Mouse (Mus musculus): ENCODE results near the gene Lif. TPM values are rescaled to one million over a fixed set of nuclear protein-coding genes. Genes with fewer than 3 reads are reported as not detected.

Gene Lif
- polyA plus RNA-seq, 1 experiment from 2014 or later = 0.65 TPM

GRCm38 (mm10) chr11:4219908-4220307 is 37.4 kb upstream of the Lif start:
- H3K9ac ChIP-seq = no peak overlapping the region
- ATAC-seq (ENCODE audit: insufficient read depth, low FRiP score, low read depth) = no peak
- 62% methylated on average over 9 of the region's 9 CpGs for WGBS
- peaks cover 3% of the 10 kb centered on the region for H3K36me3 ChIP-seq
- no peak overlapping the region for H3K4me2 ChIP-seq
- peaks cover 29% of the 10 kb centered on the region for H3K4me1 ChIP-seq
- H3K27me3 ChIP-seq (replicated peaks) = no peaks in the 10 kb centered on the region
- H3K4me3 ChIP-seq (replicated peaks) = no peak overlapping the region
- no peaks in the 10 kb centered on the region for H3K9me3 ChIP-seq
- H3K27ac ChIP-seq = no peak overlapping the region

GRCm38 (mm10) chr11:4220443-4221400 is 36.6 kb upstream of the Lif start:
- H3K36me3 ChIP-seq = no peaks in the 10 kb centered on the region
- peaks cover 29% of the 10 kb centered on the region for H3K4me1 ChIP-seq
- H3K9me3 ChIP-seq = no peaks in the 10 kb centered on the region
- no peak for ATAC-seq (ENCODE audit: insufficient read depth, low FRiP score, low read depth)
- no peak overlapping the region for H3K9ac ChIP-seq
- WGBS = 56% methylated on average over 28 of the region's 28 CpGs
- no peak overlapping the region for H3K4me2 ChIP-seq
- H3K27ac ChIP-seq = no peak overlapping the region
- H3K4me3 ChIP-seq (replicated peaks) = no peak overlapping the region
- no peaks in the 10 kb centered on the region for H3K27me3 ChIP-seq (replicated peaks)

- Histone ChIP-seq H3K36me3 (no peaks in the 10 kb centered on the region), H3K4me1 (peaks cover 29% of the 10 kb centered on the region), H3K9me3 (no peaks in the 10 kb centered on the region), H3K27me3 (replicated peaks) (no peaks in the 10 kb centered on the region), H3K4me3 (replicated peaks) (no peak overlapping the region), H3K27ac (no peak overlapping the region), H3K9ac (no peak overlapping the region), H3K4me2 (no peak overlapping the region)
- 66% methylated on average over 17 of the region's 17 CpGs for WGBS
- no peak for ATAC-seq (ENCODE audit: insufficient read depth, low FRiP score, low read depth)
Observed at GRCm38 (mm10) chr11:4222046-4222950, 35.1 kb upstream of the Lif start.

- Histone ChIP-seq H3K36me3 (no peaks in the 10 kb centered on the region), H3K4me3 (replicated peaks) (no peak overlapping the region; the same call in 1 of the 2 replicates), H3K9ac (no peak overlapping the region), H3K9me3 (no peaks in the 10 kb centered on the region), H3K27ac (no peak overlapping the region), H3K4me2 (peak overlapping the region; percentile 9; the same call in 1 of the 2 replicates), H3K4me1 (peaks cover 17% of the 10 kb centered on the region), H3K27me3 (replicated peaks) (no peaks in the 10 kb centered on the region)
- WGBS = 35% methylated on average over 6 of the region's 7 CpGs
- peak; percentile 81 for ATAC-seq (ENCODE audit: insufficient read depth, low FRiP score, low read depth)
Observed at GRCm38 (mm10) chr11:4223393-4224188, 33.8 kb upstream of the Lif start.

- Histone ChIP-seq H3K9ac (no peak overlapping the region), H3K36me3 (no peaks in the 10 kb centered on the region), H3K9me3 (no peaks in the 10 kb centered on the region), H3K27me3 (replicated peaks) (no peaks in the 10 kb centered on the region), H3K4me1 (peaks cover 11% of the 10 kb centered on the region), H3K27ac (no peak overlapping the region), H3K4me2 (no peak overlapping the region), H3K4me3 (replicated peaks) (no peak overlapping the region)
- no peak for ATAC-seq (ENCODE audit: insufficient read depth, low FRiP score, low read depth)
- 52% methylated on average over 2 of the region's 2 CpGs for WGBS
Observed at GRCm38 (mm10) chr11:4224223-4224622, 33.1 kb upstream of the Lif start.

GRCm38 (mm10) chr11:4226569-4227325 is 30.6 kb upstream of the Lif start:
- Histone ChIP-seq H3K4me2 (no peak overlapping the region), H3K4me1 (0 out of 2 replicates have a peak, but pooled peaks cover 2% of the 10 kb centered on the region), H3K4me3 (replicated peaks) (no peak overlapping the region), H3K9me3 (no peaks in the 10 kb centered on the region), H3K27ac (no peak overlapping the region), H3K27me3 (replicated peaks) (no peaks in the 10 kb centered on the region), H3K36me3 (no peaks in the 10 kb centered on the region), H3K9ac (no peak overlapping the region)
- 81% methylated on average over 5 of the region's 5 CpGs for WGBS
- ATAC-seq (ENCODE audit: insufficient read depth, low FRiP score, low read depth) = no peak

- no peaks in the 10 kb centered on the region for H3K27me3 ChIP-seq (replicated peaks)
- WGBS = 46% methylated on average over 8 of the region's 8 CpGs
- no peak for ATAC-seq (ENCODE audit: insufficient read depth, low FRiP score, low read depth)
- H3K36me3 ChIP-seq = no peaks in the 10 kb centered on the region
- no peak overlapping the region for H3K27ac ChIP-seq
- H3K4me2 ChIP-seq = no peak overlapping the region
- no peak overlapping the region for H3K9ac ChIP-seq
- H3K4me1 ChIP-seq = no peaks in the 10 kb centered on the region
- H3K9me3 ChIP-seq = no peaks in the 10 kb centered on the region
- H3K4me3 ChIP-seq (replicated peaks) = no peak overlapping the region
Observed at GRCm38 (mm10) chr11:4228463-4228862, 28.9 kb upstream of the Lif start.

- H3K27ac ChIP-seq = no peak overlapping the region
Observed at GRCm38 (mm10) chr11:4229841-4230240, 27.5 kb upstream of the Lif start.

GRCm38 (mm10) chr11:4231435-4231834 is 25.9 kb upstream of the Lif start:
- no peaks in the 10 kb centered on the region for H3K27me3 ChIP-seq (replicated peaks)
- H3K36me3 ChIP-seq = no peaks in the 10 kb centered on the region
- no peak overlapping the region for H3K4me3 ChIP-seq (replicated peaks)
- no peak overlapping the region for H3K27ac ChIP-seq
- WGBS = 90% methylated on average over 2 of the region's 2 CpGs
- H3K4me2 ChIP-seq = no peak overlapping the region
- no peaks in the 10 kb centered on the region for H3K9me3 ChIP-seq
- no peak overlapping the region for H3K9ac ChIP-seq
- no peaks in the 10 kb centered on the region for H3K4me1 ChIP-seq
- ATAC-seq (ENCODE audit: insufficient read depth, low FRiP score, low read depth) = no peak

More at GRCm38 (mm10) chr11:4229841-4230240, 27.5 kb upstream of the Lif start:
- no peak for ATAC-seq (ENCODE audit: insufficient read depth, low FRiP score, low read depth)
- H3K9me3 ChIP-seq = no peaks in the 10 kb centered on the region
- no peak overlapping the region for H3K4me2 ChIP-seq
- no peak overlapping the region for H3K9ac ChIP-seq
- no peak overlapping the region for H3K4me3 ChIP-seq (replicated peaks)
- H3K36me3 ChIP-seq = no peaks in the 10 kb centered on the region
- no peaks in the 10 kb centered on the region for H3K27me3 ChIP-seq (replicated peaks)
- H3K4me1 ChIP-seq = no peaks in the 10 kb centered on the region
- WGBS = 67% methylated on average over 4 of the region's 4 CpGs

- no peak overlapping the region for H3K4me3 ChIP-seq (replicated peaks)
- WGBS = 67% methylated on average over 12 of the region's 12 CpGs
- H3K9ac ChIP-seq = no peak overlapping the region
- H3K27ac ChIP-seq = no peak overlapping the region
- no peak overlapping the region for H3K4me2 ChIP-seq
- no peaks in the 10 kb centered on the region for H3K9me3 ChIP-seq
- H3K4me1 ChIP-seq = no peaks in the 10 kb centered on the region
- no peaks in the 10 kb centered on the region for H3K36me3 ChIP-seq
- no peaks in the 10 kb centered on the region for H3K27me3 ChIP-seq (replicated peaks)
- no peak for ATAC-seq (ENCODE audit: insufficient read depth, low FRiP score, low read depth)
Observed at GRCm38 (mm10) chr11:4232644-4233043, 24.7 kb upstream of the Lif start.

All from stomach, embryonic 15.5 days (tissue).